Mouse (Mus musculus): Measurements from ENCODE around the gene Hs6st1. TPM values are rescaled to one million over a fixed set of nuclear protein-coding genes. Genes with fewer than 3 reads are reported as not detected.
A peak's percentile ranks its signal among the peaks of the same experiment; 100 is the strongest.

Gene Hs6st1
- polyA plus RNA-seq, 1 experiment from 2014 or later, result 5.2 TPM

DNA sequence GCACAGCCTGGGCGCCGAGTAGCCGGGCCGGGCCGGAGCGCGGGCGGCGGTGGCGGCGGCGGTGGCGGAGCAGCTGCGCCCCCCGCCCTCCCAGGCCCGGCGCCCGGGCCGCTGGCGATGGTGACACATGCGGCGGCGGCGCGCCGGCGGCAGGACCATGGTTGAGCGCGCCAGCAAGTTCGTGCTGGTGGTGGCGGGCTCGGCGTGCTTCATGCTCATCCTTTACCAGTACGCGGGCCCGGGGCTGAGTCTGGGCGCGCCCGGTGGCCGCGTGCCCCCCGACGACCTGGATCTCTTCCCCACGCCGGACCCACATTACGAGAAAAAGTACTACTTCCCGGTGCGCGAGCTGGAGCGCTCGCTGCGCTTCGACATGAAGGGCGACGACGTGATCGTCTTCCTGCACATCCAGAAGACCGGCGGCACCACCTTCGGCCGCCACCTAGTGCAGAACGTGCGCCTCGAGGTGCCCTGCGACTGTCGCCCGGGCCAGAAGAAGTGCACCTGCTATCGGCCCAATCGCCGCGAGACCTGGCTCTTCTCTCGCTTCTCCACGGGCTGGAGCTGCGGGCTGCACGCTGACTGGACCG, 426 bp downstream of the Hs6st1 start:
- Histone ChIP-seq H3K4me2 (ENCODE audit: low read depth, low read length) (peak overlapping the region; percentile 91), H3K9me3 (replicated peaks; ENCODE audit: control insufficient read depth, low read length) (no peaks in the 10 kb centered on the region), H3K36me3 (ENCODE audit: control insufficient read depth, insufficient read depth) (peaks cover 17% of the 10 kb centered on the region), H3K4me1 (ENCODE audit: control insufficient read depth, low read depth, low read length) (peaks cover 69% of the 10 kb centered on the region), H3K9ac (ENCODE audit: low read depth, low read length) (peak overlapping the region; percentile 98), H3K27ac (ENCODE audit: low read length) (peak overlapping the region; percentile 80), H3K27me3 (ENCODE audit: control insufficient read depth, insufficient read depth, low read depth, low read length) (no peaks in the 10 kb centered on the region), H3K4me3 (ENCODE audit: low read depth, low read length) (peak overlapping the region; percentile 96)
- ATAC-seq (ENCODE audit: low read depth), result no peak
- WGBS (ENCODE audit: insufficient replicate concordance), result 0% methylated on average over 74 of the region's 76 CpGs

DNA sequence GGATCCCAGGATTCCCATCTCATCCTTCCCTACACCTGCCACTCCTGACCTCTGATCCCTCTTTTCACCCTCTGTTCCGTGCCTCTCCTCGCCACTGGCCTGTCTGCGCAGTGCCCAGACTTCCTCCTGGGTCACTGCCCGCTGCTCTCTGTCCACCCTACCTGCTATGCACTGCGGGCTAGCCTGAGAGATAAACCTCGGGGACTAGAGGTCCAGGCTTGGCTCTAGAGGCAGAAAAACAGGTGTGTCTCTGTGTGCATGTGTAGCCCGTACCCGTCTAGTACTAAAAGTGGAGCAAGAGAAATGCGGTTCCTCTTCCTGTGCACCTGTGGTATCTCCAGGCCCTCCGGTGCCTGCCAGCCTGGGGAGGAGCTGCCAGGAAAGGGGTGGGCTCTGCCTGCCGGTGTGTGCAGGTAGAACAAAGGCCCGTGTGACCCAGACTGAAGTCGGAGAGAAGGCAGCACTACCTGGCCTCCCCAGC, 1.1 kb downstream of the Hs6st1 start:
- Histone ChIP-seq H3K27ac (ENCODE audit: low read length) (peak overlapping the region; percentile 80), H3K36me3 (ENCODE audit: control insufficient read depth, insufficient read depth) (peaks cover 20% of the 10 kb centered on the region), H3K27me3 (ENCODE audit: control insufficient read depth, insufficient read depth, low read depth, low read length) (no peaks in the 10 kb centered on the region), H3K4me2 (ENCODE audit: low read depth, low read length) (peak overlapping the region; percentile 91), H3K4me1 (ENCODE audit: control insufficient read depth, low read depth, low read length) (peaks cover 72% of the 10 kb centered on the region), H3K9ac (ENCODE audit: low read depth, low read length) (peak overlapping the region; percentile 98), H3K4me3 (ENCODE audit: low read depth, low read length) (peak overlapping the region; percentile 96), H3K9me3 (replicated peaks; ENCODE audit: control insufficient read depth, low read length) (no peaks in the 10 kb centered on the region)
- under 1% methylated on average over 13 of the region's 13 CpGs for WGBS (ENCODE audit: insufficient replicate concordance)
- ATAC-seq (ENCODE audit: low read depth), result no peak

DNA sequence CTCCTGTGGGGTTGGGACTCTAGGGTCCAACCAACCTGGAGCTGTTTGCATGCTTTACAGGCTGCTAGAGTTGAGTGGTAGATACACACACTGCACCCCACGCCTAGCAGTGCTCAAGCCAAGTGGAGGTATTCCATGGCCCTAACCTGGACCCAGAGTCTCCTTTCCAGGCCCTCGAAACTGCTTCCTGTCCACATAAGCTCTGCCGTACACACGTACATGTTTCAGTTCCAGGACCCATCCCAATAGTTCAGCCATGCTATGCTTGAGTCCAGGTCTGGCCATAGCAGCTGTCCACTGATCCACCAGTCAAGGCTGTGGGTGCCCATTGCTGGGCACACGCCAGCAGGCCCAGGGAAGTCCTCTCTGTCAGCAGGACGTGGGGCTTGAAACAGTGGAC, 2.0 kb downstream of the Hs6st1 start:
- peaks cover 23% of the 10 kb centered on the region for H3K36me3 ChIP-seq (ENCODE audit: control insufficient read depth, insufficient read depth)
- no peaks in the 10 kb centered on the region for H3K27me3 ChIP-seq (ENCODE audit: control insufficient read depth, insufficient read depth, low read depth, low read length)
- H3K4me3 ChIP-seq (ENCODE audit: low read depth, low read length), result peak overlapping the region; percentile 96
- no peaks in the 10 kb centered on the region for H3K9me3 ChIP-seq (replicated peaks; ENCODE audit: control insufficient read depth, low read length)
- H3K4me1 ChIP-seq (ENCODE audit: control insufficient read depth, low read depth, low read length), result peaks cover 72% of the 10 kb centered on the region
- peak overlapping the region; percentile 91 for H3K4me2 ChIP-seq (ENCODE audit: low read depth, low read length)
- peak overlapping the region; percentile 80 for H3K27ac ChIP-seq (ENCODE audit: low read length)
- no peak for ATAC-seq (ENCODE audit: low read depth)
- 56% methylated on average over 6 of the region's 6 CpGs for WGBS (ENCODE audit: insufficient replicate concordance)
- peak overlapping the region; percentile 98 for H3K9ac ChIP-seq (ENCODE audit: low read depth, low read length)

DNA sequence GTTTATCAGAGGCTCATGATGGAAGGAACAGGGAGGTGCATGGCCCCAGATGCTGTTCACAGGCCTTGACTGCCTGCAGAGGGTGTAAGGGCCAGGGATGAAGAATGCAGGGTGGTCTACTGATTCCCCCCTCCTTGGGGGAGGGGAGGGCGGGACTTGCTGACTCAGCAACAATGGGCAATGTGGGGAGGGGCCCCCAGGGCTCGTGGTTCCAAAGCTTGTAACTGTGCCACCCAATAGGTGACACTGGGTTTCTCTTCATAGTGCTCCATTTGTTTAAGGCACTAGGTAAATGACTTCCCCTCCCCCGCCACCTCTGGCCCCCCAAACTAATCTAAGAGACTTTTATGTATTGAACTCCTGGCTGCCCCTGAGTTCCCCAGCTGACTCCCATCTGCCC, 2.5 kb downstream of the Hs6st1 start:
- Histone ChIP-seq H3K27me3 (ENCODE audit: control insufficient read depth, insufficient read depth, low read depth, low read length) (no peaks in the 10 kb centered on the region), H3K4me1 (ENCODE audit: control insufficient read depth, low read depth, low read length) (peaks cover 69% of the 10 kb centered on the region), H3K9ac (ENCODE audit: low read depth, low read length) (peak overlapping the region; percentile 98), H3K4me2 (ENCODE audit: low read depth, low read length) (peak overlapping the region; percentile 91), H3K27ac (ENCODE audit: low read length) (peak overlapping the region; percentile 80), H3K4me3 (ENCODE audit: low read depth, low read length) (peak overlapping the region; percentile 96), H3K9me3 (replicated peaks; ENCODE audit: control insufficient read depth, low read length) (no peaks in the 10 kb centered on the region), H3K36me3 (ENCODE audit: control insufficient read depth, insufficient read depth) (peaks cover 25% of the 10 kb centered on the region)
- 31% methylated on average over 3 of the region's 3 CpGs for WGBS (ENCODE audit: insufficient replicate concordance)
- no peak for ATAC-seq (ENCODE audit: low read depth)

DNA sequence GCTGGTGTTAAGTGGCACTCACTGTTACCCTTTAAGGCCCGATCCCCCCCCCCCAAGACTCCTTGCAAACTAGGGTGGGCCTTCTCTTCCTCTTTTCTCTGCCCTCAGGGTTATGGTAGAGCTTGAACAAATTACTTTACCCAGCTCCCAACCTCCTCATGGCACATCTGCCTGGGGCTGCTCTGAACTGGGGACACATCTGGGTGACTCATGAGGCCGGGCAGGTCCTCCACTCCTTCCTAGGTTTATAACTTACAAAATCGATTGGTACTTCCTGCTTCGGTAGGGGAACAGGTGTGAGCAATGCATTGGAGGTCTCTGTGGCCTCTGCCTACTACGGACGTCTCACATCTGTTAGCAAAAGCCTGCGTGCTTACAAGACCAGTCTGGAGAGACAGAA, 3.0 kb downstream of the Hs6st1 start:
- Histone ChIP-seq H3K4me2 (ENCODE audit: low read depth, low read length) (peak overlapping the region; percentile 91), H3K36me3 (ENCODE audit: control insufficient read depth, insufficient read depth) (peaks cover 30% of the 10 kb centered on the region), H3K4me1 (ENCODE audit: control insufficient read depth, low read depth, low read length) (peaks cover 70% of the 10 kb centered on the region), H3K9me3 (replicated peaks; ENCODE audit: control insufficient read depth, low read length) (no peaks in the 10 kb centered on the region), H3K27me3 (ENCODE audit: control insufficient read depth, insufficient read depth, low read depth, low read length) (no peaks in the 10 kb centered on the region), H3K9ac (ENCODE audit: low read depth, low read length) (peak overlapping the region; percentile 98), H3K27ac (ENCODE audit: low read length) (peak overlapping the region; percentile 80), H3K4me3 (ENCODE audit: low read depth, low read length) (peak overlapping the region; percentile 96)
- 54% methylated on average over 7 of the region's 7 CpGs for WGBS (ENCODE audit: insufficient replicate concordance)
- no peak for ATAC-seq (ENCODE audit: low read depth)

DNA sequence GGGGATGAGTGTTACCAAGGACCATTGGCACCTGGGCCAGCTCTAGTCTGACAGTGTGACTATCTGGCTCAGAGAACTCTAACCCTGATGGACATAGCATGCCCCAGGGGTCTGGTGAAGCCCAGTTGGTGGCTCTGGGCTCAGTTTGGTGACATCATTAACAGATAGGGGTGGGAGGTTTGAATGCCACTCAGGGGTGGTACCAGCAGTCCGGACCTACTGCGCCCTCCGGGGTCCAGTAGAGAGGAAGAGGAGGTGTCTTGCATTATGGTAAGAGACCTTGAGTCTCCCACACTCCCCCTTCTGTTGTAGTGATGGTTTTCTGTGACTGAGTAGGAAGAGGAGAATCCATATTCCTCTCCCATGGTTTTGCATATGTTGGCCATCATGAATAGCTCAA, 3.4 kb downstream of the Hs6st1 start:
- WGBS (ENCODE audit: insufficient replicate concordance), result 75% methylated on average over 3 of the region's 3 CpGs
- H3K27me3 ChIP-seq (ENCODE audit: control insufficient read depth, insufficient read depth, low read depth, low read length), result no peaks in the 10 kb centered on the region
- ATAC-seq (ENCODE audit: low read depth), result no peak
- H3K4me3 ChIP-seq (ENCODE audit: low read depth, low read length), result peak overlapping the region; percentile 96
- H3K4me2 ChIP-seq (ENCODE audit: low read depth, low read length), result peak overlapping the region; percentile 91
- H3K36me3 ChIP-seq (ENCODE audit: control insufficient read depth, insufficient read depth), result peaks cover 31% of the 10 kb centered on the region
- peak overlapping the region; percentile 98 for H3K9ac ChIP-seq (ENCODE audit: low read depth, low read length)
- no peaks in the 10 kb centered on the region for H3K9me3 ChIP-seq (replicated peaks; ENCODE audit: control insufficient read depth, low read length)
- H3K4me1 ChIP-seq (ENCODE audit: control insufficient read depth, low read depth, low read length), result peaks cover 74% of the 10 kb centered on the region
- peak overlapping the region; percentile 80 for H3K27ac ChIP-seq (ENCODE audit: low read length)

DNA sequence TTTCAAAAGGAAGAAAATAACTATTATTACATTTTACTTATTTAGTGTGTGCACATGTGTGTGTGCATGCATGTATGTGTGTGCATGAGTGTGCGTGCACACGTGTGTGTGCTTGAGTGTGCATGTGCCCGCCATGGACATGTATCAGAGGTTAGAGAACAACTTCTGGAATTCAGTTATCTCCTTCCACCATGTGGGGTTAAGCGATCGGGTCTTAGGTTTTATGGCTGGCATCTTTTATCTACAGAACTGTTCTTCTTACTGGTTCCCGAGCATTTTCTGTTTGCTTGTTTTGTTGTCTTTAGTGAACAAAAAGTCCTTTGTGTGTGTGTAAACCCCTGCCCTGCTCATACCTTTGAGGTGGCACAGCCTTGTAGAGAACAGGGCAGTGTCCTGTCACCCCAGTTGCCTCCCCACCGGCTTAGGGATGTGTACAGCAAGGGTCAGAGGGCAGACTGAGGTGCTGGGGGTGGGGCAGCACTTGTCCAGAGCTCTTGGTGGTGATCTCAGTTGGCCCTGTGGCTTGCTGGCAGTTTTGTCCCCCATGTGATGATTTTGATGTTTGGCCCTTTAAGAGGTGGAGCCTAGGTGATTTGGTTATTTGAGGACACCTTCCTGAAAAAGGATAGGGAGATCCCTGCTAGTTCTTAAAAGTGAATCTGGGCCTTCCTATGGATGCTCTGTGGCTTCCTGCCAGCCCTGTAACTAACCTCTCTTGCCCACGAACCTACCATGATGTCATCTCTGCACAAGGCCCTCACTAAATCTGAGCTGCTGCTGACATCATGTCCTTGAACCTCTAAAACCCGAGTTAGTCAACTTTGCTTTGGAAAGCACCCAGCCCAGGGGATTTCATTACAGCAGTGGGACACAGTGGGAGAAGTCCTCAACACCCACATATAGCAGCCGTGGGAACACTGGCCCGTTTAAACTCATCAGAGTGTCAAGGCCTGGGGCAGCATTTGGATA, 4.7 kb downstream of the Hs6st1 start:
- H3K4me2 ChIP-seq (ENCODE audit: low read depth, low read length), result peak overlapping the region; percentile 91
- H3K4me3 ChIP-seq (ENCODE audit: low read depth, low read length), result peak overlapping the region; percentile 96
- peak; percentile 0; the same call in 1 of the 2 replicates for ATAC-seq (ENCODE audit: low read depth)
- H3K4me1 ChIP-seq (ENCODE audit: control insufficient read depth, low read depth, low read length), result peaks cover 73% of the 10 kb centered on the region
- H3K27me3 ChIP-seq (ENCODE audit: control insufficient read depth, insufficient read depth, low read depth, low read length), result no peaks in the 10 kb centered on the region
- 37% methylated on average over 11 of the region's 11 CpGs for WGBS (ENCODE audit: insufficient replicate concordance)
- H3K36me3 ChIP-seq (ENCODE audit: control insufficient read depth, insufficient read depth), result peaks cover 31% of the 10 kb centered on the region
- no peaks in the 10 kb centered on the region for H3K9me3 ChIP-seq (replicated peaks; ENCODE audit: control insufficient read depth, low read length)
- peak overlapping the region; percentile 29 for H3K9ac ChIP-seq (ENCODE audit: low read depth, low read length)
- H3K27ac ChIP-seq (ENCODE audit: low read length), result peak overlapping the region; percentile 88

DNA sequence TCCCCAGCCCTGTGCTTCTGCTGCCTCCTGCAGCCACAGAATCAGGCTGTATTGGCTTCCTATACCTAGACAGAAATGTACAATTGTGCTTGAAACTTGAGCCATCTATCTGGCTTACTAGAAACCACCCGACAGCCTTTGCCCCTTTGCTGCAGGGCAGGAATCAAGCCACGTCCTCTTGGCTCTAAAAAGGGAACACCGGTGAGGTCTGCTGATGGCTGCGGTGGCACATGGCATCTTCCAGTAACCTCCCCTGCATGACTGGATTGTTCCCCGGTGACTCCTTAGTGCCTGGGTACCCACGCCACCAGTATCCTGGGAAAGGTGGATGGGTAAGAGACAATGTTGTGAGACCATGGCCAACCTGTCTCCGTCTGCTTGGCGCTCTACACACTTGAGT, 5.4 kb downstream of the Hs6st1 start:
- H3K9me3 ChIP-seq (replicated peaks; ENCODE audit: control insufficient read depth, low read length), result no peaks in the 10 kb centered on the region
- WGBS (ENCODE audit: insufficient replicate concordance), result 79% methylated on average over 8 of the region's 8 CpGs
- H3K9ac ChIP-seq (ENCODE audit: low read depth, low read length), result peak overlapping the region; percentile 29
- H3K36me3 ChIP-seq (ENCODE audit: control insufficient read depth, insufficient read depth), result peaks cover 33% of the 10 kb centered on the region
- ATAC-seq (ENCODE audit: low read depth), result no peak
- peak overlapping the region; percentile 91 for H3K4me2 ChIP-seq (ENCODE audit: low read depth, low read length)
- peak overlapping the region; percentile 88 for H3K27ac ChIP-seq (ENCODE audit: low read length)
- H3K27me3 ChIP-seq (ENCODE audit: control insufficient read depth, insufficient read depth, low read depth, low read length), result no peaks in the 10 kb centered on the region
- H3K4me3 ChIP-seq (ENCODE audit: low read depth, low read length), result peak overlapping the region; percentile 96
- peaks cover 78% of the 10 kb centered on the region for H3K4me1 ChIP-seq (ENCODE audit: control insufficient read depth, low read depth, low read length)
